Mouse (Mus musculus) erythroblast, embryonic 14.5 days (primary cell): ENCODE measurements around the gene Sgpp1. TPM values are rescaled to one million over a fixed set of nuclear protein-coding genes. Genes with fewer than 3 reads are reported as not detected.
"Not testable (repeated sequence)": the region's sequence is repeated elsewhere in the genome, so short reads cannot be mapped to it uniquely, and the experiment has no call there.

Source experiments
- H3K27me3 ChIP-seq: 2 replicates; pipeline ENCODE4 v1.6.1; 2012; ENCODE audit warnings: inconsistent platforms; ENCODE audit not compliant: control insufficient read depth
- H3K36me3 ChIP-seq: 2 replicates; pipeline ENCODE4 v1.6.1; 2012; ENCODE audit warnings: mild to moderate bottlenecking, inconsistent platforms; ENCODE audit not compliant: control insufficient read depth
- H3K4me1 ChIP-seq: 2 replicates; pipeline ENCODE4 v1.6.1; 2012; ENCODE audit warnings: inconsistent platforms; ENCODE audit not compliant: control insufficient read depth
- H3K4me3 ChIP-seq: replicated peaks from 2 replicates; pipeline ENCODE3; 2012; ENCODE audit warnings: moderate library complexity, mild to moderate bottlenecking, inconsistent platforms
- H3K9me3 ChIP-seq: 2 replicates; pipeline ENCODE4 v1.6.1; 2012; ENCODE audit warnings: low read length, inconsistent platforms, mixed read lengths; ENCODE audit not compliant: control insufficient read depth
- GATA1 ChIP-seq: IDR thresholded peaks from 2 replicates; pipeline ENCODE4 v1.6.1; 2012; ENCODE audit warnings: low read length, inconsistent platforms, mixed read lengths
- TAL1 ChIP-seq: IDR thresholded peaks from 3 replicates; pipeline ENCODE4 v1.6.1; 2012; ENCODE audit warnings: low read length, inconsistent platforms, mixed read lengths
- polyA plus RNA-seq: library from polyadenylated mRNA; stranded (reverse); fragments of >175 nt; gene quantifications from 2 replicates; pipeline ENCODE4 v1.2.3, GENCODE M21; 2012

Sgpp1 gene
- polyA plus RNA-seq, 1 experiment: 0.55 TPM

GRCm38 (mm10) chr12:75702739-75703122 is 32.8 kb downstream of the Sgpp1 start:
- no peaks in the 10 kb centered on the region for H3K27me3 ChIP-seq
- no peaks in the 10 kb centered on the region for H3K36me3 ChIP-seq
- H3K4me3 ChIP-seq: no peak overlapping the region
- H3K9me3 ChIP-seq: peaks cover 7% of the 10 kb centered on the region
- H3K4me1 ChIP-seq: 0 out of 2 replicates have a peak, but pooled peaks cover 1% of the 10 kb centered on the region
- TF ChIP-seq GATA1 (no peak), TAL1 (no peak)

GRCm38 (mm10) chr12:75702084-75702738 is 33.3 kb downstream of the Sgpp1 start:
- 0 out of 2 replicates have a peak, but pooled peaks cover 1% of the 10 kb centered on the region for H3K4me1 ChIP-seq
- TF ChIP-seq TAL1: no peak
- no peak for TF ChIP-seq GATA1
- no peak overlapping the region for H3K4me3 ChIP-seq
- no peaks in the 10 kb centered on the region for H3K36me3 ChIP-seq
- H3K9me3 ChIP-seq: peaks cover 7% of the 10 kb centered on the region
- no peaks in the 10 kb centered on the region for H3K27me3 ChIP-seq

- H3K36me3 ChIP-seq: no peaks in the 10 kb centered on the region
- peaks cover 7% of the 10 kb centered on the region for H3K9me3 ChIP-seq
- no peaks in the 10 kb centered on the region for H3K27me3 ChIP-seq
- TF ChIP-seq TAL1 (no peak), GATA1 (no peak)
- H3K4me1 ChIP-seq: 0 out of 2 replicates have a peak, but pooled peaks cover 1% of the 10 kb centered on the region
- H3K4me3 ChIP-seq: no peak overlapping the region
Measured at GRCm38 (mm10) chr12:75701173-75702083, 34.1 kb downstream of the Sgpp1 start.

- Histone ChIP-seq H3K9me3 (peaks cover 7% of the 10 kb centered on the region), H3K36me3 (no peaks in the 10 kb centered on the region), H3K27me3 (no peaks in the 10 kb centered on the region), H3K4me3 (no peak overlapping the region), H3K4me1 (0 out of 2 replicates have a peak, but pooled peaks cover 1% of the 10 kb centered on the region)
- TF ChIP-seq GATA1 (no peak), TAL1 (no peak)
Measured at GRCm38 (mm10) chr12:75698692-75699091, 36.8 kb downstream of the Sgpp1 start.

GRCm38 (mm10) chr12:75695845-75696244 is 39.7 kb downstream of the Sgpp1 start:
- not testable (repeated sequence) for H3K4me1 ChIP-seq, H3K4me3 ChIP-seq, H3K27me3 ChIP-seq, H3K36me3 ChIP-seq
- H3K9me3 ChIP-seq: peaks cover 14% of the 10 kb centered on the region

GRCm38 (mm10) chr12:75689003-75689402 is 46.5 kb downstream of the Sgpp1 start:
- Histone ChIP-seq H3K27me3 (no peaks in the 10 kb centered on the region), H3K4me1 (no peaks in the 10 kb centered on the region), H3K4me3 (no peak overlapping the region), H3K36me3 (no peaks in the 10 kb centered on the region), H3K9me3 (peaks cover 7% of the 10 kb centered on the region)
- TF ChIP-seq TAL1 (no peak), GATA1 (no peak)

GRCm38 (mm10) chr12:75687314-75687713 is 48.2 kb downstream of the Sgpp1 start:
- Histone ChIP-seq H3K4me1 (no peaks in the 10 kb centered on the region), H3K36me3 (no peaks in the 10 kb centered on the region), H3K27me3 (no peaks in the 10 kb centered on the region), H3K4me3 (no peak overlapping the region), H3K9me3 (no peaks in the 10 kb centered on the region; the same call in none of the 2 replicates)
- TF ChIP-seq GATA1 (no peak), TAL1 (no peak)

GRCm38 (mm10) chr12:75684026-75684425 is 51.5 kb downstream of the Sgpp1 start:
- not testable (repeated sequence) for H3K36me3 ChIP-seq, H3K27me3 ChIP-seq, H3K9me3 ChIP-seq, H3K4me3 ChIP-seq, H3K4me1 ChIP-seq

- Histone ChIP-seq H3K4me3 (no peak overlapping the region), H3K36me3 (no peaks in the 10 kb centered on the region), H3K9me3 (no peaks in the 10 kb centered on the region), H3K27me3 (no peaks in the 10 kb centered on the region), H3K4me1 (no peaks in the 10 kb centered on the region)
- no peak for TF ChIP-seq TAL1
- TF ChIP-seq GATA1: no peak
Measured at GRCm38 (mm10) chr12:75683598-75683997, 51.9 kb downstream of the Sgpp1 start.
